Mouse (Mus musculus) heart, embryonic 15.5 days (tissue): ENCODE data around the gene Adamts10. TPM values are rescaled to one million over a fixed set of nuclear protein-coding genes. Genes with fewer than 3 reads are reported as not detected.

Experiments used
- ATAC-seq: fragments of 200-750 bp; cut with Nextera tagmentation; replicated peaks from 2 replicates; pipeline ENCODE4 v1.8.0; 2017; ENCODE audit warnings: low read depth, moderate TSS enrichment; ENCODE audit not compliant: insufficient number of reproducible peaks, insufficient read depth, low FRiP score
- H3K27ac ChIP-seq: fragments of 300-500 bp; sonication (generic); 2 replicates; pipeline ENCODE4 v1.5.1; 2015; ENCODE audit warnings: mild to moderate bottlenecking, inconsistent platforms
- H3K27me3 ChIP-seq: fragments of 300-500 bp; sonication (generic); 2 replicates; pipeline ENCODE4 v1.6.1; 2015; ENCODE audit warnings: inconsistent platforms
- H3K36me3 ChIP-seq: fragments of 300-500 bp; sonication (generic); 2 replicates; pipeline ENCODE4 v1.6.1; 2015; ENCODE audit warnings: mild to moderate bottlenecking, inconsistent platforms
- H3K4me1 ChIP-seq: fragments of 300-500 bp; sonication (generic); replicated peaks from 2 replicates; pipeline ENCODE4 v1.6.1; 2015; ENCODE audit warnings: inconsistent platforms
- H3K4me2 ChIP-seq: fragments of 300-500 bp; sonication (generic); 2 replicates; pipeline ENCODE4 v1.6.1; 2015; ENCODE audit warnings: inconsistent platforms, mild to moderate bottlenecking, moderate library complexity
- H3K4me3 ChIP-seq: fragments of 300-500 bp; sonication (generic); 2 replicates; pipeline ENCODE4 v1.5.1; 2015; ENCODE audit warnings: mild to moderate bottlenecking, inconsistent platforms
- H3K9ac ChIP-seq: fragments of 300-500 bp; sonication (generic); 2 replicates; pipeline ENCODE4 v1.6.1; 2015; ENCODE audit warnings: mild to moderate bottlenecking, inconsistent platforms
- H3K9me3 ChIP-seq: fragments of 300-500 bp; sonication (generic); replicated peaks from 2 replicates; pipeline ENCODE4 v1.6.1; 2016; ENCODE audit warnings: inconsistent platforms
- WGBS: fragments of 180-500 bp; shearing (Covaris S2); methylation state at CpG from one replicate; pipeline ENCODE4 v1.1.7; 2015; ENCODE audit warnings: mixed read lengths; 5-methylcytosine and 5-hydroxymethylcytosine counted together
- polyA plus RNA-seq: library from polyadenylated mRNA; unstranded; fragments of >200 nt; fragmentation: Nextera tagmentation; extraction: Ambion mirVana; gene quantifications from 2 replicates; pipeline ENCODE4 v1.2.1, GENCODE M21; 2015

The Adamts10 gene
- polyA plus RNA-seq, 1 experiment from 2014 or later = 30.4 TPM

- no peak for ATAC-seq
- Histone ChIP-seq H3K9me3 (no peaks in the 10 kb centered on the region), H3K4me2 (no peak overlapping the region), H3K4me1 (0 out of 2 replicates have a peak, but pooled peaks cover 2% of the 10 kb centered on the region), H3K27me3 (no peaks in the 10 kb centered on the region), H3K4me3 (no peak overlapping the region), H3K9ac (no peak overlapping the region), H3K36me3 (no peaks in the 10 kb centered on the region), H3K27ac (no peak overlapping the region)
- WGBS = 66% methylated on average over 5 of the region's 5 CpGs
Measured at GRCm38 (mm10) chr17:33513874-33514273, 10.1 kb upstream of the Adamts10 start.

- H3K4me2 ChIP-seq = no peak overlapping the region
- 31% methylated on average over 1 of the region's 1 CpGs for WGBS
- no peaks in the 10 kb centered on the region for H3K9me3 ChIP-seq
- peaks cover 14% of the 10 kb centered on the region for H3K4me1 ChIP-seq
- no peak overlapping the region for H3K27ac ChIP-seq
- H3K9ac ChIP-seq = no peak overlapping the region
- H3K4me3 ChIP-seq = no peak overlapping the region
- H3K36me3 ChIP-seq = no peaks in the 10 kb centered on the region
- no peak for ATAC-seq
- H3K27me3 ChIP-seq = no peaks in the 10 kb centered on the region
Measured at GRCm38 (mm10) chr17:33520366-33520765, 3.6 kb upstream of the Adamts10 start.

DNA sequence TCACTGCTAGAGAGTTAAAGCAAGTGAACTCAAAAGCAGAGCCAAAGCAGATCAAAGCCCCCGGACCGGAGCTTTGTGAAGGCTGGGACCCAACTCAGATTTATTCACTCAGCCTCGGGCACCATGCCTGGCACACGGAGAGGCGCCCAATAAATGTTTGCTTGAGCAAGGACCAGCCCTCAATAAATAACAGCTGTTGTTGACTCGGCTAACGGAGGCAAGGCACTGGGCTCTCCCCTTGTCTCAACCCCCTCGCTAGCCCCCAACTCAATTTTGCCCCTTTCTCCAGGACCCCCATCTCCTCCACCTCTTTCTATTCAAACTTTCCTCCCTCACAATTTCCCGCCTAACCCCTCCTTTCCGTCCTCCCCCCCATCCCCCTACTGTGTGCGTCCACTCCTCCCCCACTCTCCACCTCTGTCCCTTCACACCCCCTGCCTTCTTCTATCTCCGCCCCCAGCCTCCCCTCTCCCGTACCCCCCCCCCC, 530 bp upstream of the Adamts10 start:
- Histone ChIP-seq H3K9ac (peak overlapping the region; percentile 71), H3K4me2 (peak overlapping the region; percentile 68), H3K27ac (peak overlapping the region; percentile 79), H3K4me1 (peaks cover 24% of the 10 kb centered on the region), H3K36me3 (peaks cover 1% of the 10 kb centered on the region; the same call in 1 of the 2 replicates), H3K4me3 (peak overlapping the region; percentile 67), H3K27me3 (no peaks in the 10 kb centered on the region), H3K9me3 (no peaks in the 10 kb centered on the region)
- peak; percentile 61; the same call in 1 of the 2 replicates for ATAC-seq
- WGBS = 13% methylated on average over 12 of the region's 13 CpGs

DNA sequence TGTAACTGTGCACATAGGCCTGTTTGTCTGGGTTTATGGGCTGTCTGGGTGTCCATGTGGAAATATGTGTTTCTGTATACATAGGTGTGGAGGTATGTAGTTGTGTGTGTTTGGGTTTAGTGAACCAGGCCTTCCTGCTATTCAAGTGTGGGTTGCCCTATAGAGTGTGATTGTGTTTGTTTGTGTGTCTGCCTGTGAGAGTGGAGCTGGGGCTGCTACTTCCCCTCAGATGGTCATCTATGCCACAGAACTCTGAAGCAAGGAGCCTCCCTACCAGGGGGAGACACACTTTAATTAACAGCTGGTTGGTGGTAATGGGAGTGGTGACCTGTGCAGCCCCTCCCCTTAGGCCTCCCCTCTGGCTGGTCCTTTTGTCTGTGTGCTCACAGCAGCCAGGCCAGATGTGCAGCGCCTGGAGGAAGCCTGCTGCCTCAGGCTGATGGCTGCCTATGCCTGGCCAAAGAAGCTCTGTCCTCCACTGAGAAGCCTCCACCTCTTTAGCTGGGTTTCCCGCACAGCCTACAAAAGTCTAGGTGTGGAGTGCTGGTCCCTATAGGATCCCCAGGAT, 886 bp downstream of the Adamts10 start:
- Histone ChIP-seq H3K4me3 (peak overlapping the region; percentile 67), H3K27me3 (no peaks in the 10 kb centered on the region), H3K36me3 (peaks cover 11% of the 10 kb centered on the region; the same call in 1 of the 2 replicates), H3K4me2 (peak overlapping the region; percentile 68), H3K4me1 (peaks cover 24% of the 10 kb centered on the region), H3K27ac (peak overlapping the region; percentile 79), H3K9ac (peak overlapping the region; percentile 71), H3K9me3 (no peaks in the 10 kb centered on the region)
- 24% methylated on average over 2 of the region's 2 CpGs for WGBS
- no peak for ATAC-seq

DNA sequence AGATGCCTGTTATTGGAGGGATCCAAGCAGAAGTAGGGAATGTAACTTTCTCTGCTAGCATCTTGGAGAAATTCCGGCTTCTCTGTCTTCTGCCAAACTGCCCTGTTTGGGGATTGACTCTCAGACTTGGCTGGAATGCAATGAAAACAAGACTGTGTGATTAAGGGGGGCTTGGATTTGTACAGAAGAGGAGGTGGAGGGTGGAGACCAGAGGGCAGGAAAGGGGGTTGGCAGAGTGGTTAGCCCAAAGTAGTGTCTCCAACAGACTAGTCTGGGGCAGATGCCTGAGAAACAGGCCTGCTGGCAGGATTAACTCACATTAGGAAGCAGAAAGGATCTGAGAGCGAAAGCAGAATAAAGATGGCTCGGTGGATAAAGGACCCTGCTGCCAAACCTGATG, 2.5 kb downstream of the Adamts10 start:
- H3K4me1 ChIP-seq = peaks cover 24% of the 10 kb centered on the region
- 60% methylated on average over 3 of the region's 3 CpGs for WGBS
- peaks cover 19% of the 10 kb centered on the region; the same call in 1 of the 2 replicates for H3K36me3 ChIP-seq
- no peak overlapping the region for H3K9ac ChIP-seq
- H3K9me3 ChIP-seq = no peaks in the 10 kb centered on the region
- peak overlapping the region; percentile 79 for H3K27ac ChIP-seq
- ATAC-seq = peak; percentile 44
- no peaks in the 10 kb centered on the region for H3K27me3 ChIP-seq
- peak overlapping the region; percentile 68 for H3K4me2 ChIP-seq
- H3K4me3 ChIP-seq = peak overlapping the region; percentile 13; the same call in 1 of the 2 replicates

DNA sequence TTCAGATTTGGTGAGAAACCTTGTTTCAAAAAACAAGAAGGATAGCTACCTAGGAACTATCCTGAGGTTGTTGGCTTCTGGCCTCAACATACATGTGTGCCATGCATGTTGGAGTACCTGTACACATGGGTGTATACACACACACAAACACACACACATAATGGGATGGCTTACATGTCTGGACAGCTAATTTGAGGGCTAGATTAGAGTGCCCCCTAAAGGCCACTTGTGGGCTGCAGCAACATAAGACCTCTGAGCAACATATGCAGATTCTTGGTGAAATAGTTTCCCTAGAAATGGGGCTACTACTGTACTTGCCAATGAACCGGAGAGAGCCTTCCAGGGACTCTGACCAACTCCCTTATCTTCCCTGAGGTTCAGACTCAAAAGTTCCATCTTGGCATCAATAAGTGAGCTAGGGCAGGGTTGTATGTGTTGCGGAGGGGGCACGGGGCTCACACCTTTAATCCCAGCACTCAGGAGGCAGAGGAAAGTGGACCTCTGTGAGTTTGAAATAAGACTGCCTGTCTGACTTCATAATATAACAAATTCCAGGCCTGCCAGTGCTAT, 15.2 kb downstream of the Adamts10 start:
- Histone ChIP-seq H3K27ac (no peak overlapping the region), H3K36me3 (peaks cover 18% of the 10 kb centered on the region), H3K27me3 (no peaks in the 10 kb centered on the region), H3K4me3 (no peak overlapping the region), H3K9me3 (no peaks in the 10 kb centered on the region), H3K9ac (no peak overlapping the region), H3K4me2 (no peak overlapping the region), H3K4me1 (no peaks in the 10 kb centered on the region)
- ATAC-seq = no peak
- 85% methylated on average over 3 of the region's 3 CpGs for WGBS

DNA sequence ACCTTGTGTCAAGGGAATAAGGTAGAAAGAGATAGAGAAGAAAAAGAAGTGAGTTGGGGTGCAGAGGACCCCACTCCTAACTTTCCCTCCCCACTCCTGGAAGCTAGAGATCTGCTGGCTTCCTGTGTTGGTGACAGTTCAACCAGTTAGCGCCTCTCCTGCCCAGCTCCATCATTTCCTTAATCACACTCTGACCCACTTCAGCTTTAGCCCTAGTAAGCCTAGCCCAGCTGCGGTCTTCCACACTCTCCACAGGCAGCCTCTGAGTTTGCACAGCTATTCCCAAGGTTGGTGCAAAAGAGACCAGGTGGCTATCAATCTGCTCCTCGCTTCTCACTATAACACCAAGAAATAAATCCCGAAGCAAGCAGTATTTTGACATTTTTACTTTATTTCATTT, 15.9 kb downstream of the Adamts10 start:
- no peak for ATAC-seq
- no peak overlapping the region for H3K27ac ChIP-seq
- peaks cover 13% of the 10 kb centered on the region; the same call in 1 of the 2 replicates for H3K36me3 ChIP-seq
- H3K27me3 ChIP-seq = no peaks in the 10 kb centered on the region
- no peak overlapping the region for H3K4me3 ChIP-seq
- no peaks in the 10 kb centered on the region for H3K9me3 ChIP-seq
- no peaks in the 10 kb centered on the region for H3K4me1 ChIP-seq
- H3K4me2 ChIP-seq = no peak overlapping the region
- WGBS = 89% methylated on average over 4 of the region's 4 CpGs
- no peak overlapping the region for H3K9ac ChIP-seq

DNA sequence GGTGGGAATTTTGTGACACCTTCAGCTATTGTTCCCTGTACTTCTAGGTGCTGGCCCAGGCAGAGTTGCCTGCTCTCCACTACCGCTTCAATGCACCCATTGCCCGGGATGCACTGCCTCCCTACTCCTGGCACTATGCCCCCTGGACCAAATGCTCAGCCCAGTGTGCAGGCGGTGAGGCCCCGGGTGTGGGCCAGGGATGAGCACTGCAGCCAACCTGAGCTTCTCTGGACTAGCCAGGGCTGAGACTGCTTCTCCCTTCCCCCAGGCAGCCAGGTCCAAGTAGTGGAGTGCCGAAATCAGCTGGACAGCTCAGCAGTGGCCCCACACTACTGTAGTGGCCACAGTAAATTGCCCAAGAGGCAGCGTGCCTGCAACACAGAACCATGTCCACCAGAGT, 25.2 kb downstream of the Adamts10 start:
- no peak for ATAC-seq
- no peaks in the 10 kb centered on the region for H3K4me1 ChIP-seq
- H3K9me3 ChIP-seq = no peaks in the 10 kb centered on the region
- 88% methylated on average over 6 of the region's 6 CpGs for WGBS
- H3K27me3 ChIP-seq = no peaks in the 10 kb centered on the region
- H3K36me3 ChIP-seq = peaks cover 19% of the 10 kb centered on the region
- no peak overlapping the region for H3K27ac ChIP-seq
- no peak overlapping the region for H3K9ac ChIP-seq
- no peak overlapping the region for H3K4me2 ChIP-seq
- no peak overlapping the region for H3K4me3 ChIP-seq

DNA sequence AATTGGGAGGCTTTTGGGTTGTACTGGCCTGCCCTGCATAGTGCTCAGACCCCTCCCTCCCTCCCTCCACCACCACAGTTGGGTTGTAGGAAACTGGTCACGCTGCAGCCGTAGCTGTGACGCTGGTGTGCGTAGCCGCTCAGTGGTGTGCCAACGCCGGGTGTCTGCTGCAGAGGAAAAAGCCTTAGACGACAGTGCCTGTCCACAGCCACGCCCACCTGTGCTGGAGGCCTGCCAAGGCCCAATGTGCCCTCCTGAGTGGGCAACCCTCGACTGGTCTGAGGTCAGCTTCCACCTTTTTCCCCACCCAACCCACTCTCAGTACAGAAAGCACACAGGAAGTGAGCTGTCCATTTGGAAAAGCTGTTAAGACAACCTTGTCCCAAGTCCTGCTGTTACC, 26.4 kb downstream of the Adamts10 start:
- no peaks in the 10 kb centered on the region for H3K9me3 ChIP-seq
- H3K4me1 ChIP-seq = no peaks in the 10 kb centered on the region
- H3K4me3 ChIP-seq = no peak overlapping the region
- H3K9ac ChIP-seq = no peak overlapping the region
- no peak overlapping the region for H3K4me2 ChIP-seq
- no peak for ATAC-seq
- no peaks in the 10 kb centered on the region for H3K27me3 ChIP-seq
- no peak overlapping the region for H3K27ac ChIP-seq
- 77% methylated on average over 10 of the region's 10 CpGs for WGBS
- H3K36me3 ChIP-seq = peaks cover 19% of the 10 kb centered on the region

GRCm38 (mm10) chr17:33552113-33552512, 28.1 kb downstream of the Adamts10 start:
- Histone ChIP-seq H3K36me3 (peaks cover 19% of the 10 kb centered on the region), H3K9ac (no peak overlapping the region), H3K4me3 (no peak overlapping the region), H3K27ac (no peak overlapping the region), H3K4me2 (no peak overlapping the region), H3K27me3 (no peaks in the 10 kb centered on the region), H3K9me3 (no peaks in the 10 kb centered on the region), H3K4me1 (no peaks in the 10 kb centered on the region)
- WGBS = 84% methylated on average over 4 of the region's 4 CpGs
- ATAC-seq = no peak

GRCm38 (mm10) chr17:33552964-33553363, 29.0 kb downstream of the Adamts10 start:
- peaks cover 19% of the 10 kb centered on the region for H3K36me3 ChIP-seq

GRCm38 (mm10) chr17:33554536-33554935, 30.5 kb downstream of the Adamts10 start:
- Histone ChIP-seq H3K4me2 (no peak overlapping the region), H3K27me3 (no peaks in the 10 kb centered on the region), H3K27ac (no peak overlapping the region), H3K36me3 (peaks cover 8% of the 10 kb centered on the region; the same call in 1 of the 2 replicates), H3K9ac (no peak overlapping the region), H3K9me3 (no peaks in the 10 kb centered on the region), H3K4me1 (no peaks in the 10 kb centered on the region), H3K4me3 (no peak overlapping the region)
- ATAC-seq = no peak
- WGBS = 94% methylated on average over 1 of the region's 1 CpGs

More at GRCm38 (mm10) chr17:33552964-33553363, 29.0 kb downstream of the Adamts10 start:
- Histone ChIP-seq H3K4me2 (no peak overlapping the region), H3K9me3 (no peaks in the 10 kb centered on the region), H3K9ac (no peak overlapping the region), H3K27ac (no peak overlapping the region), H3K4me3 (no peak overlapping the region), H3K27me3 (no peaks in the 10 kb centered on the region), H3K4me1 (no peaks in the 10 kb centered on the region)
- 49% methylated on average over 4 of the region's 4 CpGs for WGBS
- no peak for ATAC-seq
